Mouse (Mus musculus) cerebellum, postnatal 4 days (tissue): ENCODE results near the gene St5.

Experiments
- DNase-seq, 2 experiments: peaks; one replicate each; pipeline ENCODE4 v3.0.0; 2022; ENCODE audit warnings: low spot score in 2 of 2, mixed read lengths in 1 of 2

The St5 gene

GRCm38 (mm10) chr7:109703190-109704015 lies at the start of gene St5, which contains the start of gene Akip1:
Gene St5, minus strand, starts transcription at chr7:109703605.
Gene Akip1, plus strand, starts transcription at chr7:109703690.
- DNase-seq = peak; percentile 89 to 96

DNA sequence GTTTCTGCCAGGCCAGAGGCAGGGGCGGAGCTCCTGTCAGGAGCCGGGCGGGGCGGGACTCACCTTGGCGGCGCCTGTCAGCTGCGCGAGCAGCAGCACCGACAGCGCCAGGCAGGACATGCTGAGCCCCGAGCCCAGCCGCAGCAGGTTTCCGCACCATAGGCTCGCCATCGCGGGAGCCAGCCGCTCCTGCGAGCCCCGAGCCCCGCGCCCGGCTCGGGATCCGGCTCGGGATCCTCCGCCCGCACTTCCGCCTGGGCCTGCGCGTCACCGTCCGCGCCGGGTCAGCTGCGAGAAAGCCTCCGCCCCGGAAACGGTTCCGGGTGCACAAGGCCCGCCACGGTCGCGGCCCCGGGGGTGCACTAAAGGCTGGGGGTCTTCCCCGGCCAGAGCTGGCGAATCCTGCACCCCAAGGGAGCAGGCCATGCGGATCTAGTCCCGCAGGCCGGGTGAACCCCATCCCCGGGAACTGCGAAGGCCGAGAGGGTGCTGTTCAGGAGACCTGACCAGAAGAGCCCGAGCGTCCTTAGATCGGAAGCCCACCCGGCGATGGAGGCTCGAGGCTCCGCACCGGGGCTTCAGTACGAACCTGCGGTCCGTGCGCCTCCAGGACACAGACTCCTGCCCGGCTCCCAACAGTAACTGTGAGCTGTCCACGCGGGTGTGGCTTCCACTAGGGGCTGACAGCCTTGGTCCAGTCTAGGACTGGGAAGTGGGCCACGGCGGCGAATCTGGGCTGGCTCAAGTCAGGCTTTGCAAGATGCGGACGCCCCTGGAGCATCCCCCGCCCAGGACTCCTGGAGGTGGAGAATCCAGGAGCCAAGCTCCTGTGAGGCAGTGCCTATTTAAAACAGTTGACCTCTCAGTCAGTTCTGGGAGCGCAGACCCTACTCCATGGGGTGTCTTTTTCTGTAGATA lies 48.9 kb upstream of the St5 start, which contains the start of gene Tmem9b:
Gene Tmem9b, minus strand, starts transcription at position 868 of the 918 bp plus-strand sequence.
- DNase-seq = peak; percentile 56 to 80

GRCm38 (mm10) chr7:109751427-109752007 lies 48.1 kb upstream of the St5 start:
- DNase-seq = no peak

DNA sequence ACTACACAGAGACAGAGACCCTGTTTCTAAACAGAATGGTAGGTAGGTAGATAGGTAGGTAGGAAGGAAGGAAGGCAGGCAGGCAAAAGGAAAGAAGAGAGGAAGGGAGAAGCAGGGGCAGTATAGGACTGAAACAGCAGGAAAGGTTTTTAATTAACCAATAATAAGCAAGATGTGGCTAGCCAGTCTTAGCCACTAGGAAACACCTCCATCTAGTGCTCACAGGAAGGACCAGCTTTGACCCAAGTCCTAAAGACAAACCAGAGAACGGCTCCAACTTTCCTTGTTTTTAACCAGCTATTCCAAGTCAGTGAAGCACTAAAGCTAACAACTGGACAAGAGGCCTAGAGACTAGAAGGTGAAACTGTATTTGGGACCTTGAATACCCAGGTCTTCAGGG lies 44.3 kb upstream of the St5 start:
- DNase-seq = no peak

DNA sequence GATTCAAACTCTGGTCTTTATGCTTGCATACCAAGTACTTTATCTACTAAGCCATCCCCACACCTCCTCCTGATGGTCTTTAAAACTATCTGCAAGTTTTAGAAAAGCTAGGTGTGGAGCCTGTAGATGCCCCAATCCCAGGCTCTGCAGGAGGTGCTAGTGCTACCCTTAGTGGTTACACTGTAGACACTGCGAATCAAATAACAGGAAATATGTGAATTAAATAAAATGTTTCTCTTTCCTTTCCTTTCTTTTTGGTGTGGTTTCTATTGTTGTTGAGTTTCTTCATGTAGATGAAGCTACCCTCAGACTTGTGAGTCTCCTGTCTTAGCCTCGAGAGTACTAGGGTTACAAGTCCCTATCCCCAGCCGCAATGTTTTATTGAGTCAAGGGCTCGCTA lies 38.3 kb upstream of the St5 start:
- no peak for DNase-seq

GRCm38 (mm10) chr7:109741060-109741459 lies 37.7 kb upstream of the St5 start:
- no peak for DNase-seq

GRCm38 (mm10) chr7:109739822-109740370 lies 36.5 kb upstream of the St5 start:
- no peak for DNase-seq

- DNase-seq = no peak
These were observed 31.4 kb upstream of the St5 start for GRCm38 (mm10) chr7:109734806-109735205.

DNA sequence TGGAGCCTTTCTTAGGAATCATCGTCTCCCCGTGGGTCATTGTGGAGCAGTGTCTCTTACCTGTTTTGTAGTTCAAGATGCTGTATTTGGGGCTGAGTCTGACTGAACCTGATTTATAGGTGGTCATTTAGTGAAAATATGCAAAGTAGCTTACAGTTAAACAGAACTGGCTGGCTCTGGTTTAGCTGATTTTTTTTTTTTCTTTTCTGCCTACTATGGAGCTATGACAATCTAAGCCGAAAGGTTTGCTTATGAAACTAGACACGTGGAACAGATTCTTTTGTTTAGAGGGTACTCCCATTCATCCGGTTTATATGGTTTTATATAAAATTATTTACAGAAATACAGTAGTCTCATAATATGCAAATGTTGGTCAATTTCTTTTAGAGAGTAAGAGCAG lies 28.2 kb upstream of the St5 start, which contains the start of gene Ascl3:
Gene Ascl3, minus strand, starts transcription at position 101 of the 400 bp plus-strand sequence.
- no peak for DNase-seq

DNA sequence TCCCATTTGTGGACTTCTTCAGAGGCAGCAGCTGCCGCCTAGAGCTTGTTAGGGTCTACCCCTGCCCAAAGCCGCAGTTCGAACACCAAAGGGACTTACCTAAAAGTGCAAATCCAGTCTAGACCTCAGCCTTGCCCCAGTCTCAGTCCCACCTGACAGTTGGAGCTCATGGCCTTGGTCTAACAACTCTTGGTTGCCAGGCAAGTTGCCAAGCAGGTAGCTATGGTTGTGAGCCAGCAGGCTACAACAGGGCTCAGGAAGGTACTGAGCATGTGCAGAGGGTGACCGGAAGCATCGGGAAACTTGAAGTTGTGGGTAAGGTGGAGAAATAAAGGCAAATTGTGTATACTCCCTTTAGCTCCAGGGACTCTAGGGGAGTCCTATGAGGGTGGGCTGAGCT lies 20.3 kb upstream of the St5 start, which contains the start of gene BC051019:
Gene BC051019, minus strand, starts transcription at position 154 of the 400 bp plus-strand sequence.
- DNase-seq = no peak

- DNase-seq = no peak
These were observed 19.7 kb upstream of the St5 start for GRCm38 (mm10) chr7:109723114-109723513.

GRCm38 (mm10) chr7:109722618-109723017 lies 19.2 kb upstream of the St5 start:
- no peak for DNase-seq

DNA sequence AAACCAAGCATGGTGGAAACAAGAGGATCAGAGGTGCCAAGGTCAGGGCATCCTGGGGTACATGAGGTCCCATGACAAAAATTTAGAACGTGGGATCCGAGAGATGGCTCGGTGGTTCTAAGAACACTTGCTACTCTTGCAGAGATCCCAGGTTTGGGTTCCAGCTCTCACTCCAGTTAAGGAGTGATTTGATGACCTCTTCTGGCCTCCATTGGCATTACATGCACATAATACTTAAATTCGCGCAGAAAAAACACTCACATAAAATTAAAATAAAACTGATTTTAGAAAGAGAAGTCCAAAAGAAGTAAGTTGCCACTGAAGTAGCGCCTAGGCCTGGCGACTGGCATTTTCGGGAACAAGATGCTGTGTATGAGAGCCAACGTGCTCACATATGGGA lies 15.9 kb upstream of the St5 start:
- DNase-seq = peak in 1 of 2 experiments; percentile 24

- no peak for DNase-seq
These were observed 10.1 kb upstream of the St5 start for GRCm38 (mm10) chr7:109713434-109713982.

- DNase-seq = no peak
These were observed 8.8 kb upstream of the St5 start for GRCm38 (mm10) chr7:109712198-109712597.

- DNase-seq = no peak
These were observed 6.7 kb upstream of the St5 start for GRCm38 (mm10) chr7:109710069-109710468.

GRCm38 (mm10) chr7:109708961-109709382 lies 5.6 kb upstream of the St5 start:
- no peak for DNase-seq

- peak in 1 of 2 experiments; percentile 38 for DNase-seq
These were observed 3.8 kb upstream of the St5 start for GRCm38 (mm10) chr7:109707023-109707785.

DNA sequence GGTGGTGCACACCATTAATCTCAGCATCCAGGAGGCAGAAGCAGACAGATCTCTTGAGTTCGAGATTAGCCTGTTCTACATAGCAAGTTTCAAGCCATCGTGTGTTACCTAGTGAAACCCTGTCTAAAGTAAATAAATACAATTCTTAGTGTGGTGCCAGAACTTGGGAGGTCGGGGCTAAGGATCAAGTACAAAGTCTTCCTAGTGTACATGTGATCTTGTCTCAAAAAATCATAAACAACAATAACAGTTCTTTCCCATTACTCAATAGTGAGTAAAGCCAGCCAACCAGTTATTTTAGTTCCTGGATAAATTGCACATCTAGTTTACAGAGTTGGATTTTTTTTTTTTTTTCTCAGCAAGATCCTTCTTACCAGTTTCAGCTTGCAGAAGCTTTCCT lies 1.1 kb upstream of the St5 start:
- no peak for DNase-seq

DNA sequence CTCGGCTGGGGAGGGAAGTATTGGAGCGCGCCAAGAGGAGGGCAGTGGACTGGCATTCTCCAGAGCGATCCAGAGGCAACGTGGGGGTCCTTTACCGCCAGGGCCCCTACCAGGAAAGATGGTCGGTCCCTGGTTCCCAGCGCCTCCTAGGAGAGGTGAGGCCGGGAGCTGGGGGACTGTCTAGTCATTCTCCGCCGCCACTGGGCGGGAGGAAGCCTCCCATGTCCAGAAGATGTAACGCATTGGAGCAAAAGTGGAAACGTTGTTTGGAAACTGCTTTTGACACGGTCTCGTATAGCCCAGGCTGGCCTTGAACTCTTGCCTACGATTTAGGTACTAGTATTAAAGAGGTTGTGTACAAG lies 592 bp upstream of the St5 start:
- no peak for DNase-seq
